Mouse (Mus musculus) left cerebral cortex, adult 9 months (tissue): Measurements from ENCODE around the gene Gpbp1l1.

Experiments used
- DNase-seq, 2 experiments: peaks; one replicate each; pipeline ENCODE4 v3.0.0; 2022; ENCODE audit warnings: low spot score in 2 of 2

Gene Gpbp1l1

DNA sequence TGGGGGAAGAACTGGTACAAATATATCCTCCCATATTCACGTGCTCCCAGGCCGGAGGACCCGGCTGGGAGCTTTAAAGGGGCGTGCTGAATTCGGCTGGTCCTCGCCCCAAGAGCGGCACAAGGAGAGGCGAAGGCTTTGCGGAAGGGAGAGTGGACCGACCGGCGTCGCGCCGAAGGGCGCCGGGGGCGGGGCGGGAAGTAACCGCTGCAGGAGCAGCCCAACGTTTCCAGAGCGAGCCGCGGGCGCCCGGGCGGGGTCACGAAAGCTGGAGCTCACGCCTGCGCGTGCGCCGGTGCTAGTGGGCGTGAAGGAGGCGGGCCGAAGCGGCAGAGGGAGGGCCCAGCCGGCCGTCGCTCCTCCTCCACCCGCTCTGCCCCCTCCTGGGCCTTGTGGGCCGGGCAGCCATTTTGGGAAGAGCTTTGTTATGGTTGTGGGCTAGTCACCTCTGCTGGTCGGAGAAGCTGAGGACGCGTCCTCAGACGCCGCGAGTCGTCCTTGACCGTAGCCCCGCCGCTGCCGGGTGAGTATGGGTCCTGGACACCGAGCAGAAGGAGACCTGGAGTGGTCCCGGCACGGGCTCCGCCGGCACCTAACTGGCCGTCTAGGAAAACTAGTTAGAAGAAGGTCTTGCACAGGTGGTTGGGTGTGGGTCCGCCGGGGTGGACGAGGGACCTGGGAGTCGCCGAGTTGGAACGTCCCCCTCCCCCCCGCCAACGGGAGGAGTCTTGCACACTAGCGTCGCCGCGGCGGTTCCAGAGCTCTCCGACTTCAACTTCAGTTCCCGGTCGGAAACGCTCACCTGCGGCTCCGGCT, at the start of gene Gpbp1l1:
Gene Gpbp1l1 (plus strand): TSS at position 353 of the 816 bp plus-strand sequence.
- peak; percentile 93 to 97 for DNase-seq

DNA sequence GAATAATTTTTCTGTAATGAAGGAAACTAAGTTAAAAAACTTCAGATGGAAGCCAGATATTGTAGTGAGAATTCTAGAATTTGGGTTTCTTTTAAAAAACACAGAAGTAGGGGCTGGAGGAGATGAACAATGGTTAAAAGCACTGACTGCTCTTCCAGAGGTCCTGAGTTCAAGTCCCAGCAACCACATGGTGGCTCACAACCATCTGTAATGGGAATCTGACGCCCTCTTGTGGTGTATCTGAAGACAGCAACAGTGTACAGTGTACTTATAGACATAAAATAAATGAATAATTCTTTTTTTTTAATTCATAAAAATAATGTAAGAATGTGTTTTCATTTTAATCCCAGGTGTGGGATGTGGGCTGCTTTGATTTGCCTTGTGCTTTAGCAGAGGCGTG, 26.3 kb upstream of the Gpbp1l1 start:
- no peak for DNase-seq

DNA sequence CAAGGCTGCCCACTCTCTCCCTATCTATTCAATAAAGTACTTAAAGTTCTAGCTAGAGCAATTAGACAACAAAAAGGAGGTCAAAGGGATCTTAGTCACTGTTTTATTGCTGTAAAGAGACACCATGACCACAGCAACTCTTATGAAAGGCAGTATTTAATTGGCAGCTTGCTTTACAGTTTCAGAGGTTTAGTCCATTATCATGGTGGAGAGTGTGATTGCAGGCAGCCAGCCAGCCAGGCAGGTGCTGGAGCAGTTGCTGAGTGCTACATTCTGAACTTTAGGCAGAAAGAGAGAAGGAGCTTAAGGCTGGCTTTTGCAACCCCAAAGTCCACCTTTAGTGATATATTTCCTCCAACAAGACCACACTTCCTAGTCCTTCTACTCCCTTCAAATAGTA, 21.1 kb upstream of the Gpbp1l1 start:
- DNase-seq, result no peak

DNA sequence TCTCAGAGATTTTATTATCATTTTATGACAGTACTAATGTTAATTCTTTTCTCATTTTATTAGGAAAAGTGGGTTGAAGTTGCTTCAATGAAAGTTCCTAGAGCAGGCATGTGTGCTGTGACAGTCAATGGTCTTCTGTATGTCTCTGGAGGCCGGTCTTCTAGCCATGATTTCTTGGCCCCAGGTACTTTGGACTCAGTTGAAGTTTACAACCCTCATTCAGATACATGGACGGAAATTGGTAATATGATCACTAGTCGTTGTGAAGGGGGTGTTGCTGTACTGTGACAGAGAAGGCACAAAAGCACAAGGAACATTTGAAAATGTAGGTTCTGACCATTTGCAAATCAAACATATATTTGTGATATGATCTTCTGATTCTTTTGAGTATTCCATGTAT, 19.7 kb upstream of the Gpbp1l1 start:
- DNase-seq, result no peak

DNA sequence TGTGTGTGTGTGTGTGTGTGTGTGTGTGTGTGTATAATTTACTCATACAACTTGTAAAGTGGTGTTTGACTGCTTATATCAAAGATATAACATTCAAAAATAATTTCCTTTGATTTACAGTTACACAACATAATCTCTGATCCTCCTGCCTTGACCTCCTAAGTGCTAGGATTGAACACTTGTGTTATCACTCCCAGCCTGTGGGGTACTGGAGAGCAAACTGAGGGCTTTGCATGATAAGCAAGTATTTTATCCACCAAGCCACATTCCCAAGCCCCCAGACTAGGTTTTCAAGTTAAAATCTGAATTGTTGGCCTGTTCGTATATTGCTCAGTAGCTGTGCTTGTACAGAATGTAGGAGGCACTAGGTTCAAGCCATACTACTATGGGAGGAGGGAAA, 7.0 kb upstream of the Gpbp1l1 start:
- DNase-seq, result no peak

DNA sequence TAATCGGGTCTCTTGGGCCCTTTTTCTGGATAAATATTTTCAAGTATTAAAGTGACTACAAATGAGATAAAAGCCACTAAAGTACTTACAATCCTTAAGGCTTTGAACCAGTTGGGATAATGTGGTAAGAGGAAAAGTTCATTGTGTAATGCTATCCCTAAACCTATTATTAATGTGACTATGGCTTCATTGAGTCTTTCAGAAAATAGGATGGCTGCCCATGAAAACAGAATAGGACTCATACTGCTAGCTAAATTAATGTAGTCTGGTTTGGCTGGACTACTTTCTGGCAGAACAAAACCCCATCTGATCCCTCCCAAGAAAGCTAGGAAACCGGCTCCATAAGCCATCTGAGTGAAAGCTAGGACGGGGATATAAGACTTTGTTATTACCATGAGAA, 4.4 kb upstream of the Gpbp1l1 start:
- DNase-seq, result no peak

DNA sequence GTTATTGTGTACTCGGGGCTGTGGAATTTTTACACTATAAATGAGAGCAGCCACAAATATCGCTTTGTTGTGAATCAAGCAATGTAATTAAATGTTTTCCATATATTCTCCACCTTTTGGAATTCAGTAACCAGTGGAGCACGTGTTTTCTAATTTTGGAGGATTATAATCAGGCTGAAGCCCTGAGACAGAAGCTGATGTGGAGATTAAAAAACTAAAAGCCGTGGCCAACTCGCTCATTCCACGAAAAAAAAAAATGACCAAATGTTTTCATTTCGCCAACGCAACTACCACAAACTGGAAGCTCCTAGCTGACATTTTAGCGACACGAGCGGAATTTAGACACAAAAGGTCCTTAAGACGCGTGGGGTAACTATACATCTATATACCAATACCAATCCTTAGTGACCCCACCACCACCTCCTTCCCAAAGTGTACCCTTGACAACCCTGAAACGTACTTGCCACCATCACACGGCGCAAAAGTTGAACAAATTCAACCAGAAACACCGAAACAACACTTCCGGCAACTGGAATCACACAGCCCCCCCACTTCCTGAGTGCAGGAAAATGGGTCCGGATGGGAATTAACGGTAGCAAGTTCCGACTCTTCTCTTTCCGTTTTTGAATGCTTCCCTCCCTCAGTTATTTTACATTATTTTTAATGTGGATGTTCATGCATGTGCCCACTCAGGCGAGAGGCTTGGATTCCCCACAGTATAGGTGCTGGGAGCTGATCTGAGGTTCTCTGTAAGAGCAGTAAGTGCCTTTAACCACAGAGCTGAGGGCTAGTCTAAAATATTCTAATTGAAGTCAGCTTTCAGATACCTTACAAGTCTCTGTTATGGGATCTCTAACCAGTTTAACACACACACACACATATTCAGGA, 1.8 kb upstream of the Gpbp1l1 start, which contains the start of gene Tmem69:
Gene Tmem69 (minus strand): TSS at position 524 of the 888 bp plus-strand sequence.
- peak; percentile 46 to 85 for DNase-seq

DNA sequence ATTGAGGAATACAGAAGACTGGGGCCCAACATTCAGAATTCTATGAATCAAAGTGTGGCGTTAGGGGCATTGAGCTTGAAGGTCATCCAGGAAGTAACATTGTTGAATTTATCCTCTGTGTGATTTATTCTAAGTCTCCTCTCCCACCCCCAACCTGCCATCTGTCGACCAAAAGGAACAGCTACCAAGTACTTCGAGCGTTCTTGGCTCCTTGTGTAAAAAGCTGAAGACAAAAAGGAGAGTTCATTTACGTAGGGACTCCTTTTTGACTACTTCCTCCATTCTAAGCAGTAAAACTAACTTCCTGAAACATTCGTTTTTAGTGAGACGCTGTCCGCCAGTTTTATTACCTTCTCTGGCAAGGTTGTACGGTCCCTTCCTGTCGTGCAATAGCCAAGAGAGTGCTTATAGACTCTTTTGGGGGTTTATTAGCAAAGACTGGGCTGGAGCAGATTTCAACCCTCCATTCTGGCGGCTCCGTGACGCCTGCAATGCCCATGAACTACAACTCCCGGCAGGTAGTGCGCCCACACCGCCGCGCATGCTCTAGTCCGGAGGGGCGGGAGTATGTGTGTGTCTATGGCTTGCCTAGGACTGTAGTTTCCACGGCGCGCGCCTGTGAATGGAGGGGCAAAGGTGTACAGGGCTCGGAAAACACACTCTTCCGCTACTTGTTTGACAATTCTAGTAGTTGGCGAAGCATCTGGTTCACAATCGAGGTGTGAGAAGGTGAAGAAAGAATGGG, 725 bp upstream of the Gpbp1l1 start:
- peak; percentile 87 to 94 for DNase-seq

DNA sequence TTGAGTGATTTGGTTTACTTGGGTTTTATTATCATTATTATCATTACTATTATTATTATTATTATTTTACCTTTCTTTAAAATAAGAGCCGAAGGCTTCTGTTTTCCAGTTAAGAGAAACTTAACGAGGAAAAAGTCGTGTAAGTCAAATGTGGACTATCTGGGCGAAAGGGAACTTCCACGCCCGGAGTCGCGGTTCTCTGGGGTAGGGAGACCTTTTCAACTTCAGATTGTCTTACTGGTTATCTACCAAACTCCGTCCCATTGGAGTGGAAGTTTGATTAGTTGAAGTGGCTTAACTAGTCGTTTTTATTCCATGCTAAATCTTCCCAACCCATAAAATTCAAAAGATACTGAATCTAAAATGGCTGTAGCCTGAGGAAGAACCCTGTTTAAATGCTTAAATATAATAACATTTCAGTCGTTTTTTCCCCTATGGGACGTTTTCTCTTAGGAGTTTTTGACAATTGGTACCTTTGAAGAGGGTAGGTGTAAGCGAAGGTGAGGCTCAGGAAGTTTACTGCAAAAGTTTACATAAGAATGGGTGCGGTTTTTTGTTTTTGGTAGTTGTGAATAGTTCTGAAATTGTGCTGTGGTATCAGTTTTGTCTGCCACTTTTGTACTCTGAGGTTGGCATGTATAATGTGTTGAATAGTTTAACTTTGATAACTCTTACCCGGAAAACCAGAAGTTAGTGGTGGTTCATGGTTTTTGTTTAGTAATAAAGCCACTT, 859 bp downstream of the Gpbp1l1 start:
- DNase-seq, result no peak

DNA sequence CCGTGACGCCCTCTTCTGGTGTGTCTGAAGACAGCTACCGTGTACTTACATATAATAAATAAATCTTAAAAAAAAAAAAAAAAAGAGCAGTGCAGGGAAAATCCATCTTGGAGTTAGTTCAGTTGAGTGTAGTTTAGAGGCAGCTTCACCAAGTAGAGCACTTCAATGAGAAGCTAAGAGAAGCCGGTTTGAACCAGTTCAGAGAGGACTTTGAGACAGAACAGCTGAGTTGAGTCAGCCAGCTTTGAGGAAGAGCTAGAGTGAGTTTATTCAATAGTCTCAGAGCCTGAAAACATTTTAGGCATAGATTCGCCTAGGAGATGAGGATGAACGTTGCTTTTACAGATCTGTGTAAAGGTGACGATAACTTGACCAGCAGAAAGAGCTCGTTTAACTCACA, 38.3 kb downstream of the Gpbp1l1 start:
- DNase-seq, result no peak

DNA sequence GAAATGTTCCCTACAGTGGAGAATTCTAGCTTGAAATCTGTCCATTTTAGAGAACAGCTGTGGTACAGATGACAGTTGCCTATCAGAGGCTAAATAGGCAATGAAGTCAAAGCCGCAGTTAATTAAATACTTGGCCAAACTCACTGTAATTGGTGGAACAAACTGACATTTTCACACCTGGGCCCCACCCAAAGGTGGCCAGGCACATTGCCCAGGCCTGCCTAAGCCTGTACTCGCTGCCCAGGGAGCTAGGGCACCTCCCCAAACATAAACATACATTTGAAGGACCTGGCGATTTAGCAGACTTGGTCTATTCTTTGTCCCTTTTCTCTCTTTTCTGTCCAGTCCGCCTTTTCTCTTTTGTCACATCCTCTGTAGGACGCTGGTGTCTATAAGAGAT, 38.9 kb downstream of the Gpbp1l1 start, which contains the start of gene Ccdc17:
Gene Ccdc17 (plus strand): TSS at position 276 of the 400 bp plus-strand sequence.
- DNase-seq, result no peak

DNA sequence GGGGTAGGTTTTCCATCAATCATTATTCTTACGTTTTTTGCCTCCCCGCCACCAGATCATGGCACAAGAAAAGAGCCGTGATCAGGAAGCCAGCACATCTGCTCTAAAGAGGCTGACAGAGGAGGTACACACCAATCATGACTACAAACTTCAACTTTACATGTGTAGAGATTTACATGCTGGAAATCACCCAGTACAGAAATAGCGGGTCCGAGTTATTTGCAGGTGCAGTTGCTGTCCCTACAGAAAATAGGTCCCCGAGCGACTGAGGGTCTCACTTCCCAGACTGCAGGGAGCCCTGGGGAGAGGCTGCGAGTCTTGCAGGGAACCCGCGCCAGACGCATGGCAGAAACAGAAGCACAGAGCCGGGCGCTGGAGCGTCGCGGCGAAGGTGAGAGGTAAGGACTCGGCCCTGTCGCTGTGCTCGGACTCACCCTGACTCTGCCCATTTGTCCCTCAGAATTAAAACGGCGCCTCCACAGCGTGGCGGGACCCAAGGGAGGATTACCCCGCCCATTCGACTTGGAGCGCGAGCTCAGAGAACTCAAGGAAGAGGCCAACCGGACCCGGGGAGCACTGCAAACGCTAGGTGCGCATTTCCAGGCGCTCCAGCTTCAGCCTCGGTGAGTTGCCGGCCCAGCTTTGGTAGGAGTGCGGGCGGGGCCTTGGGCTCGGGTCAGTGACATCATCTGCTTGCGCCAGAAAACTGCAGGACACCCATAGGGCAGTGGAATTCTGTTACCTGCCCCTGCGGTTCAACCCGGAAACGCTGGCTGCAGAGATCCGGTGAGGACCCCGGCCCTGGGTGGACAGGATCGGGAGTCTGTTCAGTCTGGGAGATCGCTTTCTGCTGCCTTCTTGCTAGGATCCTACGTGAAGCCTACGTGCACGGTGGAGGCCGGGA, 39.8 kb downstream of the Gpbp1l1 start:
- DNase-seq, result peak; percentile 71 to 92

DNA sequence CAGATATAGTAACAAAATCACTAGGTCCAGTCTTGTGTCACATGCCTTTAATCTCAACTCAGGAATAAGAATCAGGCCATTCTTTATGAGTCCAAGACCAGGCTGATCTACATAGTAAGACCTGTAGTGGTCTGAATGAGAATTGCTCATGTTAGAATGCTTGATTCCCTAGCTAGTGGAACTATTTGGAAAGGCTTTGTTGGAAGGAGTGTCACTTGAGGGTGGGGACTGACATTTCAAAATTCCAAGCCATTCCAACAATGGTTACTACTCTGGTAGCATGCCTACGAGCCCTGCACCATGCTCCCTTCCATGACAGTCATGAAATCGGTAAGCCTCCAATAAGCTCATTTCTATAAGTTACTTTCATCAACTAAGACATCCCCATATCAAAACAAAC, 55.2 kb downstream of the Gpbp1l1 start:
- DNase-seq, result no peak

DNA sequence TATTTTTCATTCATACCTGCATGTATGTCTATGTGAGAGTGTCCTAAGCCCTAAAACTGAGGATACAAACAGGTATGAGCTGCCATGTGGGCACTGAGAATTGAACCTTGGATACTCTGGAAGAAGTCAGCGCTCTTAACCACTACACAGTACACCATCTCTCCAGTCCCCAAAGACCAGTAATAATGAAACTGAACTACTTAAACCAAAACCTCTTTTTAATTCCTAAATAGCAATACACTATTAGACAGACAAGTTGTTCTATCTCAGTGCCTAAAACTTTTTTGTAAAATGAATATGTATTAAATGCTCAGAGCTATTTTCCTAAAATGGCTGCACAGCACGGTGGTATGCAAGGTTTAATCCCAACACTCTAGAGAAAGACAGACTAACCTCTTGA, 57.8 kb downstream of the Gpbp1l1 start:
- DNase-seq, result no peak

DNA sequence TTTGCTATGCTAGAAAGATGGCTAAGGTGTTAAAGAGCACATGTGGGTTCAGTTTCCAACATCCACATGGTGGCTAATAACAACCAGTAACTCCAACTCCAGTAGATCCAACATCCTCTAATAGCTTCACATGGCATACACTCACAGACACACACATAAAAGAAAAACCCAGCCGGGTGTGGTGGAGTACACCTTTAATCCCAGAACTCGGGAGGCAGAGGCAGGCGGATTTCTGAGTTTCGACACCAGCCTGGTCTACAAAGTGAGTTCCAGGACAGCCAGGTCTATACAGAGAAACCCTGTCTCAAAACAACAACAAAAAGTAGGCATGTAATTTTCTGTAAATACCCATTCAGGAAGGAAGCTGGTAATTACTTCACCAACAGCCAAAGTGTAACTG, 67.4 kb downstream of the Gpbp1l1 start:
- DNase-seq, result no peak

DNA sequence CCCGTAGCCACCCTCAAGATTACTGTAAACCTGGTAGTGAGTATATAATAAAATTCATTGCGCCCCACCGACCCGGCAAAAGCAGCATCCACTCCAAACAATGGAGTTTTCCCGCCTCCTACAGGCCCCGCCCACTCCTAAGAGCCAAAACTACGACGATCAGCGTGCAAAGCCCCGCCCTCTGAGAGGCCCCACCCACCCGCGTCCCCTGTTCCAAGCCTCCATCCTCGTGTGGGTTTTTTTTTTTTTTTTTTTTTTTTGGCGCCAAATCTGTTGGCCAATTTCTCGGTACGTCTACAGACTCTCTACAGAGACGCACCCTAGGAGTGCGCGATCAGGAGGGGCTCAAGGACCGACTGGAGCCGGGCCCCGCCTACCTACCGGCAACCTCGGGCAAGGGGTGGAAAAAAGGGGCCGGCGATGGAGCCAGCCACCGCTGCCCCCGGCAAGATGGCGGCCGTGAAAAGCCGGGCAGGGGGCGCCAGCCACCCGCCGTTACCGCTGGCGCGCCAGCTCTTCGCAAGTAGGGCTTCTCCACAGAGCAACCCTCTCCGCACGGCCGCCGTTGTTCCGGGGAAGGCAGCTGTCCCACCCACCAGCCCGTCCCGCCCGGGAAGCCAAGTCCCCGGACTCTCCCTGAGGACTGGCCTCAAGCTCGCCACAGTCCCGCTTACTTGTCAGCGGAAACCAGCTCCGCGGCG, 69.3 kb downstream of the Gpbp1l1 start:
- peak in 1 of 2 experiments; percentile 52 for DNase-seq

DNA sequence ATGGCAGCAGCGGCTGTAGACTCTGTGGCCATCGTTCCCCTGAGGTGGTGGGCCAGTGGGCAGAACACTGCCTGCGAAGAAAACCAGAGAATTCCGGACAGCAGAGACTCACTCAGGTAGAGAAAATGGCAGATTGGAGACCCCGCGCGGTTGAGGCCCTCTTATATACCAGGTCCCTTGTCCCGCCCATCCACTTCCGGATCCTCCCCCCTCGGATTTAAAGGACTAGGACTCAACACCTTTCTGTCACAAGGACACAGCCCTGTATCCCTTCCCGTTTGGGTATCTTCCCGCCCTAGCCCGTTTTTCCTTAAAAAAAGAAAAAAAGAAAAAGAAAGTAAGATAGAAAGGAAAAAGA, 69.9 kb downstream of the Gpbp1l1 start:
- peak; percentile 76 to 92 for DNase-seq

DNA sequence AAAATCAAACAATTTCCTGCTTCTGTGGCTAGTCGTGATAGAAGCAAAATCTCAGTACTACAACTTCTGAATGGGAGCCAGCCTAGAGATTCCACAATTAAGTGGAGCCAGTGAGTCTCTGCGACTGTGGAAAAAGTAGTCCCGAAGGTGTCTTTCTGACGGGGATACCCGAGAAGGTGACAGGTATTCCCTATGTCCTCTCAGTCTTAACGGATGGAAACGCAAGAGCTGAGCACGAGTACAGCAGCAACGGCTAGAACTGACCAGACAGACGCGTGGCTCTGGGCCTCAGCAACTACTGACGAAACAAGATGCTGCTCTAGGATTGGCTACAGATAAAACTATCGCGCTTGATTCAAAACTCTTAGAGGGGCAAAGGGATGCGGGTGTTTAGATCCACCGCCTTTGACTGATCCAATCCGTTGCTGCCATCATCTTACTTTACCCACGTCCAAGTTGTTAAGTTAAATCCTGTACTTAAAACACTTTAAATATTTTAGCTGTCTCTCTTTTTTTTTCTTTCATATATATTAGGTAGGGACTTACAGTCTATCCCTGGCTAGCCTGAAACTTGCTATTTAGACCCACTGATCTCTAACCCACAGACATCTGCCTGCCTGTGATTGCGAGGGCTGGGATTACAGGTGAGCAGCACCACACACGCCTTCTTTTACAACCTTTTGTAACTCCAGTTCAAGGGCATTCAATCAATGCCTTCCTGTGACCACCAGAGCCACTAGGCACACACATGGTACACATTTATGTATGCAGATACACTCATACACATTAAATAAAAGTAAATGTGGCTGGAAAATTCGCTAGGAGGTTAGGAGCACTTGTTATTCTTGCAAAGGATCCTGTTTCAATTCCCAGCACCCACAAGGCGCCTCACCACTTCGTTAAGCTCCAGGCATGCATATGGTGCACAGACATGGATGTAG, 70.5 kb downstream of the Gpbp1l1 start, which contains the start of gene Nasp:
Gene Nasp (minus strand): TSS at position 220 of the 941 bp plus-strand sequence.
- peak; percentile 69 to 89 for DNase-seq
